Mouse (Mus musculus): ENCODE results near the gene Cs. TPM values are rescaled to one million over a fixed set of nuclear protein-coding genes. Genes with fewer than 3 reads are reported as not detected.
A peak's percentile ranks its signal among the peaks of the same experiment; 100 is the strongest.

Cs gene
- polyA plus RNA-seq, 1 experiment from 2014 or later = 179 TPM

DNA sequence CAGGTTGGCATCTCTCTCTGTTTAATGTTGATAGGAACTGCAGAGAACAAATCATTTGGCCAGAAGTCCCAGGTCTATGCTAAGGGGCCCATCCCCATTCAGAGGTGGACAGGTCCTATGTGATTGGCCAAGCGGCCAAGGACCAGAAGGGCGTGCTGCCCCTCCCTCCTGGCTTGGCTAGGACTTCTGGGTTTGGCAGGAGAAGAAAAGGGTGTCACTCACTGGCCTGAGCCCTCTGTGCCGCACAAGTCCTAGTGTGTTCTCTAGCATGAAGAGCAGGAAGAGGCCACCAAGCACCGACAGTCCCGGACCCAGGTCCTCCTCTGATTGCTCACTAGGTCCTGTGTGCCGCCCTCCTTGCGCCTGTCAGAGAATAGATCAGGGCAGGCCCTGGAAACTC, 59.9 kb downstream of the Cs start:
- H3K9me3 ChIP-seq = no peaks in the 10 kb centered on the region
- WGBS = 71% methylated on average over 7 of the region's 7 CpGs
- H3K4me3 ChIP-seq = no peak overlapping the region
- H3K27ac ChIP-seq = no peak overlapping the region
- no peak overlapping the region for H3K4me2 ChIP-seq
- ATAC-seq (ENCODE audit: insufficient number of reproducible peaks, insufficient read depth, low FRiP score, low TSS enrichment, low read depth) = no peak
- H3K36me3 ChIP-seq = peaks cover 51% of the 10 kb centered on the region
- H3K27me3 ChIP-seq = no peaks in the 10 kb centered on the region
- peaks cover 21% of the 10 kb centered on the region; the same call in 1 of the 2 replicates for H3K4me1 ChIP-seq
- H3K9ac ChIP-seq = no peak overlapping the region

DNA sequence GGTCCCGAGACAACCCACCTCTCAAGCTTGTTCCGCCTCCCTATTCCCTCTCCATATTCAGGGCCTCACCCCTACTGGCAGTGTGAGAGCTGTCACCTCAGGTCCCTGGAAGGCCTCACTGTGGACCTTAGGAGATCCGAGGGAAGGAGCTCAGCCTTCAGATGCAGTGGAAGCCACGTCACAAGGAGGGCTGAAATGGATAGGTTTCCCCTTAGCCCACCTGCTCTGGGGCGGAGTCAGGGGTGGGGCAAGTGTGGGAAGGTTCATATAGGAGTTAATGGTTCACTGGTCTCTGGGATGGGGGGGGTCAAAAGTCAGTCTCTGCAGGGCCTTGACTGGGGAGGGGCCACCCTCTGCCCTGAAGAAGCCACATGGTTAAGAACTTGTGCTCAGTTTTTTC, 62.8 kb downstream of the Cs start:
- Histone ChIP-seq H3K27me3 (no peaks in the 10 kb centered on the region), H3K9me3 (no peaks in the 10 kb centered on the region), H3K9ac (no peak overlapping the region), H3K4me1 (0 out of 2 replicates have a peak, but pooled peaks cover 11% of the 10 kb centered on the region), H3K36me3 (peaks cover 24% of the 10 kb centered on the region), H3K27ac (no peak overlapping the region), H3K4me2 (no peak overlapping the region), H3K4me3 (0 out of 2 replicates have a peak overlapping the region, but pooled peaks have one; percentile 2)
- no peak for ATAC-seq (ENCODE audit: insufficient number of reproducible peaks, insufficient read depth, low FRiP score, low TSS enrichment, low read depth)
- WGBS = 21% methylated on average over 5 of the region's 5 CpGs

DNA sequence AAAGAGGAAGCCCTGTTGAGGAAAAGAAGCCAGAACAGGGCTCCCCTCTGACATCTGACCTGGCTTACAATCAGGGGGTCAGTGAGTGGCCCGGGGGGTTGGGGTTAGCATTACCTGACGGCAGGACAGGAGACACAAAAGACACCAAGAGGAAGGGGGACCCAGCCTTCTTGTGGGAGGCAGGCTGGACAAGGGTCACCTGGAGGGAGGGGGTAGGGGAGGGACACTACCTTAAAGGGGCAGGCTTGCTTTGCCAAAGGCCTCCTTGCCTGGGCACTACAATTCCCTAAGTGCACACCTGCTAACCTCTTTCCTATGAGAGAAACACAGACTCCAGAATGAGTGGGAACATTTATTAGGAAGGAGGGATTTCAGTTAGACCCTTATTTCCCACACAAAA, 63.5 kb downstream of the Cs start, which contains the start of gene Slc39a5:
Gene Slc39a5, minus strand, starts transcription at position 174 of the 400 bp plus-strand sequence.
- H3K27ac ChIP-seq = no peak within 1 kb of the TSS
- no peak within 1 kb of the TSS for H3K9ac ChIP-seq
- peaks cover 24% of the 10 kb centered on the region for H3K36me3 ChIP-seq
- WGBS = 21% methylated on average over 2 of the region's 2 CpGs
- H3K4me3 ChIP-seq = 0 out of 2 replicates have a peak within 1 kb of the TSS, but pooled peaks have one; percentile 2
- 0 out of 2 replicates have a peak, but pooled peaks cover 11% of the 10 kb centered on the region for H3K4me1 ChIP-seq
- H3K27me3 ChIP-seq = no peaks in the 10 kb centered on the region
- H3K9me3 ChIP-seq = no peaks in the 10 kb centered on the region
- no peak within 1 kb of the TSS for H3K4me2 ChIP-seq
- ATAC-seq (ENCODE audit: insufficient number of reproducible peaks, insufficient read depth, low FRiP score, low TSS enrichment, low read depth) = no peak

DNA sequence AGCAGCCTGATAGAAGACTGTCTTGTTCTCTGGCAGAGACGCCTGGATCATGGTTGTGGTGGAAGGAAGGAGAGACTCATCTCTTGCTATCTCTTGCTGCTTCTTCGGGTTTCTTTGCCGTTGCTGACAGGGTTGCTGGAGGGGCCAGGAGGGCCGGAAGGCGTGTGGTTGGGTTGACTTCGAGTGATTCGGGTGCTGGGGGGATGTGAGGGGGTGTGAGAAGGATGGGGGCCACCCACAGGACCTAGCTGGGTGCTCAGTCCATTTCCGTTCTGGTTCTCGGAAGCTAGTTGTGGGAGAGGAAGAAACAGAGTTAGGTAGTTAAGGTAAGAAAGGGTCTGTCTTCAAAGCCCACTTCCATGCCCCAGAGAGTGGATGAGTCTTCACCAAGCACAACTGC, 64.1 kb downstream of the Cs start:
- H3K4me2 ChIP-seq = no peak overlapping the region
- H3K4me3 ChIP-seq = no peak overlapping the region
- H3K9ac ChIP-seq = no peak overlapping the region
- H3K27me3 ChIP-seq = no peaks in the 10 kb centered on the region
- 73% methylated on average over 9 of the region's 9 CpGs for WGBS
- no peak overlapping the region for H3K27ac ChIP-seq
- ATAC-seq (ENCODE audit: insufficient number of reproducible peaks, insufficient read depth, low FRiP score, low TSS enrichment, low read depth) = no peak
- H3K4me1 ChIP-seq = 0 out of 2 replicates have a peak, but pooled peaks cover 11% of the 10 kb centered on the region
- H3K9me3 ChIP-seq = no peaks in the 10 kb centered on the region
- H3K36me3 ChIP-seq = peaks cover 23% of the 10 kb centered on the region

DNA sequence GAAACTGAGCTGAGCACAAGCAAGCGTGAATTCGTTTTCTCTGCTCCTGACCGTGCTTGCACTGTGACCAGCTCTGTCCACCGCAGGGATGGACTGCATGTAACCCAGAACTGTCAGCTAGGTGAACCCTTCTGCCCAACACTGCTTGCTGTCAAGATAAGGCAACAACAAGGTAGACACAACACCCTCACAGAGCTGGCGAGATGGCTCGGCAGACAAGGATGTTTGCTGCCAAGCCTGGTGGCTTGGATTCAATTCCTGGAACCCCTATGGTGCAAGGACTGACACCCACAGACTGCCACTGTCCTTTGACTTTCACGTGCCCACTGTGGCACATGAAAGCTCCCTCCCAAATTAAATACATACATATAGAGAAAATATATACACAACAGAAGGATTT, 66.4 kb downstream of the Cs start:
- H3K27ac ChIP-seq = no peak overlapping the region
- WGBS = 81% methylated on average over 7 of the region's 7 CpGs
- no peak for ATAC-seq (ENCODE audit: insufficient number of reproducible peaks, insufficient read depth, low FRiP score, low TSS enrichment, low read depth)
- H3K36me3 ChIP-seq = peaks cover 23% of the 10 kb centered on the region
- H3K9me3 ChIP-seq = no peaks in the 10 kb centered on the region
- no peak overlapping the region for H3K4me2 ChIP-seq
- H3K27me3 ChIP-seq = no peaks in the 10 kb centered on the region
- no peak overlapping the region for H3K9ac ChIP-seq
- H3K4me1 ChIP-seq = peaks cover 21% of the 10 kb centered on the region
- H3K4me3 ChIP-seq = no peak overlapping the region

DNA sequence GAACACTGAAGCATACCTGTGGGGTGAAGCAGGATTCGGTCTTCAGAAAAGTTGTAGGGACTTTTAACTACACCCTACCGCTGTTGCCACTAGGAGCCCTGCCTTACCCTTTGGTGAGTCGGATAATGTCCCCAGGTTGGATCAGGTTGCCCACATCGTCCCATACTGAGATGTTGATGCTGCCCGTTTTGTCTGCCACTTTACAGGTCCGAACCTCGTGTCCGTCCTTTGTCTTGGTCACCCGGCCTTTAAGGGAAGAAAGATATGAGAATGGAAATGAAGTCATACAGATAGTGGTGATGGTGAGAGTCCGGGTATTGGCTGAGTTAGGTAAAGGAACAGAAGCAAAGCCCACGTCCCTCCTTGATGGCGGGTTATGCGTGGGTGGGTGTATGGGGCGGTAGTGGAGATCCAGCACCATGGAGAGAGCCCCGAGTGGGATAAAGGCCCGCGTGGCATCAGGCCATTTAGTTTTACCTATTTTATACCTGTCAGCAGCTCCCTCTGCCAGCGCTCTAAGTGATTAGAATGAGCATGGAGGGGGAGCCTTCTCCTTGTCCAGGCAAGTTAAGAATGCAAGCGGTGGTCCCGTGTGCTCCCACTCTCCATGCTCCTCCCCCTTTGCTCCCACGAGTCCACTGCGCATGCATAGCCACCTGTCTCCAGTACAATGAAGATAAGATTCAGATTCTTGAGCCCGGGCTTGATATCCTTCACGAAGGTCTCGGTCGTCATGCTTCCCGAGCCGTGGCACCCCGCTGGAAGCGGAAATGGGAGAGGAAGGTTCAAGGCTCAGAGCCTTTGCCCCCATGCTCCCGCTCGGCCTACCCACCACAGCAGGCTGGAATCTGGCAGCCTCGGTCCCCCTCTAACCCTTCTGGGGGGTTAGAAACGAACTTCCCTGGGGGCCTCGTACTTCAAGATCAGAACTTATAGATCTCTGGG, 71.3 kb downstream of the Cs start:
- Histone ChIP-seq H3K27me3 (no peaks in the 10 kb centered on the region), H3K9ac (peak overlapping the region; percentile 77), H3K4me3 (peak overlapping the region; percentile 87), H3K27ac (peak overlapping the region; percentile 76), H3K9me3 (no peaks in the 10 kb centered on the region), H3K36me3 (peaks cover 25% of the 10 kb centered on the region), H3K4me1 (peaks cover 36% of the 10 kb centered on the region), H3K4me2 (peak overlapping the region; percentile 98)
- WGBS = 18% methylated on average over 35 of the region's 35 CpGs
- no peak for ATAC-seq (ENCODE audit: insufficient number of reproducible peaks, insufficient read depth, low FRiP score, low TSS enrichment, low read depth)

DNA sequence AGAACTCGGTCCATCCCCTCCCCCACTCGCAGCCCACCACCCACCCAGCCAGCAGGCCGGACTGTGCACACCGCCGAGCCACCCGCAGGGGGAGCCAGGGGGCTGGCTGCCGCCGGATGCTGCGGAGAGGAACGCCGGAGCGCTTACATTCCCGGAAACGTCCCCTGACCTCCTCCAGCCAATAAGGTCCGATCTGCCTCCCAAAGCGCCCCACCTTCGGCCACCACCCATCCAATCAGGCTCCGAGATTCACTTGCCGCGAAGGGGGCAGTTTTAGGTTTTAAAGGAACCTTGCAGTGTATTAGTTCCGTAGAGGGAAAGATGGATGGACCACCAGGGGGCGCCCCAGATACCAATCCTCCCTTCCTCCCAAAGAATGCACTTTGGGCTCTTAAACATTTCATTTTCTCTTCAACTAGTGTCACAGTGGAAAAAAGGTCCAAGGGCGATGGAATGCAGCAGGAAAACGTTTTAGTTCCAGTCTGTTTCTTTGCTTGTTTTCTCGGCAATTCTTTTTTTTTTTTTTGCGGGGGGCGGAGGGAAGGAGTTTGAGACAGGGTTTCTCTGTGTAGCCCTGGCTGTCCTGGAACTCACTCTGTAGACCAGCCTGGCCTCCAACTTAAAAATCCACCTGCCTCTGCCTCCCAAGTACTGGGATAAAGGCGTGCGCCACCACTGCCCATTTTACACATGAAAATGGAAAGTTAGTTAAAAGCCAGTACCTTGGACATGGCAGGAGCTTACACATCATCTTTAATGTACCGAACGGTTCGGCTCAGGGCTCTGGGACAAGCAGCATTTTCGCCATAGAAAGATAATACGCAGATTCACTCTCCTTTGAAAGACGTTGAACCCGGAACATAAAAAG, 72.4 kb downstream of the Cs start:
- 8% methylated on average over 36 of the region's 36 CpGs for whole genome bisulfite sequencing
- peak overlapping the region; percentile 87 for H3K4me3 ChIP-seq
- peaks cover 39% of the 10 kb centered on the region for H3K4me1 ChIP-seq
- H3K27ac ChIP-seq = peak overlapping the region; percentile 98
- peak overlapping the region; percentile 89 for H3K9ac ChIP-seq
- H3K36me3 ChIP-seq = peaks cover 29% of the 10 kb centered on the region
- H3K27me3 ChIP-seq = no peaks in the 10 kb centered on the region
- peak overlapping the region; percentile 98 for H3K4me2 ChIP-seq
- ATAC-seq (ENCODE audit: insufficient number of reproducible peaks, insufficient read depth, low FRiP score, low TSS enrichment, low read depth) = peak; percentile 91
- H3K9me3 ChIP-seq = no peaks in the 10 kb centered on the region

DNA sequence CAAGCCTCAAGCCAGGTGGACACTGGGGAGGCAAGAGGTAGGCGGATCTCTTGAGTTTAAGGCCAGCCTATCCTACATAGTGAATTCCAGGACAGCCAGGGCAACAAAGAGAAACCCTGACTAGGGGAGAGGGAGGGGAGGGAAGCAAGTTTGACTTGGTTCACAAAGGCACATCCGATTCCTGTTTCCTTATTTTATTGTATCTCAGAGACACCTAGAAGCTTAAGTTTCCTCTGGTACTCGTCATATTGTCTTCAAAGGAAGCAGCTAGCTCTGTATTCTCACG, 73.0 kb downstream of the Cs start:
- H3K4me2 ChIP-seq = peak overlapping the region; percentile 98
- peaks cover 33% of the 10 kb centered on the region for H3K36me3 ChIP-seq
- no peak for ATAC-seq (ENCODE audit: insufficient number of reproducible peaks, insufficient read depth, low FRiP score, low TSS enrichment, low read depth)

DNA sequence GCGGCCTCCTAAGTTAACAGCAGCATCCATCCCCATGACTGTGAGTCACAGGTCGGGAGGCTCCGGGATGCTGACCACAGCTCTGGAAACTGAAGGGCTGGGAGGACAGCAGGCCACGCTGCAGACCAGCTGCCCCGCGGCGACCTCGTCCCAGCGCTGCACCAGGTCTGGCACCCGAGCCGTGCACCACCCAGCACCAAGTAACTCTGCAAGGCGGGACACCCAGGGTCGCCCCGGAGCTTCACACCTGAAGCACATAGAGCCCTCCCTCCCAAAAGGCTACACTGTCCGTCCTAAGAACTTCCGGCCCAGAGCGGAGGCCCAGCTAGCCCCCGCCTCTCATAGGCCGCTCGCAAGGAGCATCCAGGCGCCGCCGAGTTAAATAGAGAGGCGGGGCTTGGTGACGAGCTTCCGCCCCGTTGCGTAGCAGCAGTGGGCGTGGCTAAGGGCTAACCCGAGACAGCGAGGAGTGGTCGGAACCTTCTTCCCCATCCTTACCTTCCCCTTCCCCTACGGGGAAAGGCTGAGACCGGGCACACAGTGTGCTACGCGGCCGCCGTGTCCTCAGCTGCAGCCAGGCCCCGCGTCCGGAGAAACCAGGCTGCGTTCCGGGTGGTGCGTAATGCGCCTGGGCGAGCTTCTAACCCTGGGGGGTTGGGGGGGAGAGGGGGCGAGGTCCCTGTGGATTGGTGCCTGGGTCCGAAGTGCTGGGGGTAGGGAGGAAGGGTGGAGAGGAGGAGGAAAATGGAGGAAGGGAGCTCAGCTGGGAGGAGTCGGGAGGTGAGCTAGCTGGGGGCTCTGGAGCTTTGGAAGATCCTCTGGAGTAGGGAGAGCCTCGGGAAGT, 73.9 kb downstream of the Cs start, which contains the start of the genes Nabp2 and Rnf41:
Gene Nabp2, minus strand, starts transcription at position 282 of the 844 bp plus-strand sequence.
Gene Rnf41, plus strand, starts transcription at position 447 of the 844 bp plus-strand sequence.
- under 1% methylated on average over 50 of the region's 50 CpGs for WGBS

More for the DNA sequence above, 73.0 kb downstream of the Cs start:
- H3K9me3 ChIP-seq = no peaks in the 10 kb centered on the region
- H3K4me1 ChIP-seq = peaks cover 39% of the 10 kb centered on the region
- peak overlapping the region; percentile 89 for H3K9ac ChIP-seq
- no peaks in the 10 kb centered on the region for H3K27me3 ChIP-seq
- 21% methylated on average over 4 of the region's 4 CpGs for WGBS
- peak overlapping the region; percentile 98 for H3K27ac ChIP-seq
- H3K4me3 ChIP-seq = peak overlapping the region; percentile 87

DNA sequence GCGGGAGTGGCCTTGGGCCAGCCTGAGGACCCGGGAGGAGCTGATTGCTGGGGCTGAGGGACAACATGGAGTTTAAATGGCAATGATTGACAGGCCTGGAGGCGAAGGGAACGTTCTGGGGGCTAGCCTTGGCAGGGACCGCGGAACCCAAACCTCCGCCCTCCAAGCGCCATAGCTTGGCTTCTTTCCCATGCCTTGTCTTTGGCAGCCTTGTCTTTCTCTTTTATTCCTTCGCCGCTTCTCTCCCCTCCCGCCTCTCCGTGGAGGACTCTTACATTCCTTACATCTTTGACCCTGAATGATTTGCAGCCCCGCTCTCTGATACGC, 74.5 kb downstream of the Cs start:
- peak overlapping the region; percentile 89 for H3K9ac ChIP-seq
- peak overlapping the region; percentile 87 for H3K4me3 ChIP-seq
- H3K4me2 ChIP-seq = peak overlapping the region; percentile 98
- peaks cover 38% of the 10 kb centered on the region for H3K36me3 ChIP-seq
- no peak for ATAC-seq (ENCODE audit: insufficient number of reproducible peaks, insufficient read depth, low FRiP score, low TSS enrichment, low read depth)
- H3K27ac ChIP-seq = peak overlapping the region; percentile 98
- 0% methylated on average over 14 of the region's 14 CpGs for WGBS
- peaks cover 39% of the 10 kb centered on the region for H3K4me1 ChIP-seq
- no peaks in the 10 kb centered on the region for H3K9me3 ChIP-seq
- no peaks in the 10 kb centered on the region for H3K27me3 ChIP-seq

More for the DNA sequence above, 73.9 kb downstream of the Cs start, which contains the start of the genes Nabp2 and Rnf41:
- peaks cover 34% of the 10 kb centered on the region for H3K36me3 ChIP-seq
- peak within 1 kb of the TSS; percentile 89 for H3K9ac ChIP-seq
- H3K9me3 ChIP-seq = no peaks in the 10 kb centered on the region
- peaks cover 39% of the 10 kb centered on the region for H3K4me1 ChIP-seq
- peak within 1 kb of the TSS; percentile 98 for H3K27ac ChIP-seq
- H3K4me2 ChIP-seq = peak within 1 kb of the TSS; percentile 98
- ATAC-seq (ENCODE audit: insufficient number of reproducible peaks, insufficient read depth, low FRiP score, low TSS enrichment, low read depth) = peak; percentile 88
- H3K4me3 ChIP-seq = peak within 1 kb of the TSS; percentile 87
- no peaks in the 10 kb centered on the region for H3K27me3 ChIP-seq
